Mouse (Mus musculus) midbrain, postnatal 0 days (tissue): ENCODE data around the gene Zan. TPM values are rescaled to one million over a fixed set of nuclear protein-coding genes. Genes with fewer than 3 reads are reported as not detected.

Experiments used
- ATAC-seq: fragments of 200-750 bp; cut with Nextera tagmentation; 2 replicates; pipeline ENCODE4 v1.8.0; 2017; ENCODE audit warnings: moderate number of reproducible peaks, mild to moderate bottlenecking, moderate TSS enrichment, moderate library complexity; ENCODE audit not compliant: low FRiP score
- DNase-seq: peaks from one replicate; pipeline ENCODE4 v3.0.0-alpha.2; 2015; ENCODE audit warnings: low spot score
- H3K27ac ChIP-seq: fragments of 300-500 bp; sonication (generic); 2 replicates; pipeline ENCODE4 v1.5.1; 2014; ENCODE audit warnings: low read depth, mild to moderate bottlenecking, low read length, mixed read lengths
- H3K27me3 ChIP-seq: fragments of 300-500 bp; sonication (generic); 2 replicates; pipeline ENCODE4 v1.6.1; 2014; ENCODE audit warnings: low read length, control low read depth, mixed read lengths; ENCODE audit not compliant: insufficient read depth
- H3K36me3 ChIP-seq: fragments of 300-500 bp; sonication (generic); 2 replicates; pipeline ENCODE4 v1.6.1; 2014; ENCODE audit warnings: low read length, control low read depth, mixed read lengths; ENCODE audit not compliant: insufficient read depth
- H3K4me1 ChIP-seq: fragments of 300-500 bp; sonication (generic); 2 replicates; pipeline ENCODE4 v1.6.1; 2014; ENCODE audit warnings: mild to moderate bottlenecking, control low read depth, antibody characterized with exemption, low read length, mixed read lengths; ENCODE audit not compliant: insufficient read depth
- H3K4me2 ChIP-seq: fragments of 300-500 bp; sonication (generic); 2 replicates; pipeline ENCODE4 v1.6.1; 2014; ENCODE audit warnings: low read depth, mild to moderate bottlenecking, low read length, mixed read lengths; ENCODE audit not compliant: poor library complexity, severe bottlenecking
- H3K4me3 ChIP-seq: fragments of 300-500 bp; sonication (generic); 2 replicates; pipeline ENCODE4 v1.5.1; 2014; ENCODE audit warnings: low read depth, mild to moderate bottlenecking, low read length, moderate library complexity
- H3K9ac ChIP-seq: fragments of 300-500 bp; sonication (generic); replicated peaks from 2 replicates; pipeline ENCODE4 v1.6.1; 2014; ENCODE audit warnings: mild to moderate bottlenecking, low read length, moderate library complexity, mixed read lengths; ENCODE audit not compliant: poor library complexity, severe bottlenecking
- H3K9me3 ChIP-seq: fragments of 300-500 bp; sonication (generic); 2 replicates; pipeline ENCODE4 v1.6.1; 2016; ENCODE audit warnings: low read length, control low read depth
- CTCF ChIP-seq: IDR thresholded peaks from 2 replicates; pipeline ENCODE4 v1.5.1; 2016; ENCODE audit warnings: antibody characterized with exemption, mild to moderate bottlenecking
- WGBS: fragments of 180-500 bp; shearing (Covaris S2); extraction: QIAGEN DNeasy Blood & Tissue Kit; methylation state at CpG from one replicate; pipeline ENCODE4 v1.1.7; 2014; 5-methylcytosine and 5-hydroxymethylcytosine counted together
- polyA plus RNA-seq: library from polyadenylated mRNA; unstranded; fragments of >200 nt; fragmentation: Nextera tagmentation; extraction: Ambion mirVana; gene quantifications from 2 replicates; pipeline ENCODE4 v1.2.1, GENCODE M21; 2015
- total RNA-seq: library from RNA; depleted of rRNA; stranded (reverse); fragments of >200 nt; gene quantifications from 2 replicates; pipeline ENCODE4 v1.2.3, GENCODE M21; 2014

The Zan gene
- total and polyA plus RNA-seq, 2 experiments from 2014 or later: 0.31 to 0.99 TPM

- TF ChIP-seq CTCF: no peak
- no peaks in the 10 kb centered on the region for H3K27me3 ChIP-seq
- ATAC-seq (no peak), DNase-seq (no peak)
- H3K36me3 ChIP-seq: peaks cover 93% of the 10 kb centered on the region
- H3K4me1 ChIP-seq: no peaks in the 10 kb centered on the region
- H3K4me2 ChIP-seq: no peak overlapping the region
- no peak overlapping the region for H3K9ac ChIP-seq
- no peaks in the 10 kb centered on the region for H3K9me3 ChIP-seq
- no peak overlapping the region for H3K4me3 ChIP-seq
- H3K27ac ChIP-seq: no peak overlapping the region
- 65% methylated on average over 11 of the region's 11 CpGs for WGBS
Observed at GRCm38 (mm10) chr5:137522711-137523110, 45.8 kb upstream of the Zan start.

- Histone ChIP-seq H3K4me1 (no peaks in the 10 kb centered on the region), H3K9ac (no peak overlapping the region), H3K4me2 (no peak overlapping the region), H3K27ac (no peak overlapping the region), H3K36me3 (peaks cover 87% of the 10 kb centered on the region), H3K27me3 (no peaks in the 10 kb centered on the region), H3K9me3 (no peaks in the 10 kb centered on the region), H3K4me3 (no peak overlapping the region)
- TF ChIP-seq CTCF: no peak
- 86% methylated on average over 9 of the region's 9 CpGs for WGBS
- DNase-seq (no peak), ATAC-seq (no peak)
Observed at GRCm38 (mm10) chr5:137521861-137522260, 45.0 kb upstream of the Zan start.

- Histone ChIP-seq H3K4me1 (no peaks in the 10 kb centered on the region), H3K9ac (no peak overlapping the region)
- TF ChIP-seq CTCF: no peak
Observed at GRCm38 (mm10) chr5:137519691-137520550, 43.1 kb upstream of the Zan start.

GRCm38 (mm10) chr5:137518436-137518835, 41.6 kb upstream of the Zan start, which contains the start of gene Gigyf1:
Gene Gigyf1, plus strand, starts transcription at chr5:137518548.
- WGBS: 69% methylated on average over 5 of the region's 5 CpGs
- H3K27me3 ChIP-seq: no peaks in the 10 kb centered on the region
- H3K27ac ChIP-seq: no peak within 1 kb of the TSS
- ATAC-seq (no peak), DNase-seq (no peak)
- no peak within 1 kb of the TSS for H3K9ac ChIP-seq
- 0 out of 2 replicates have a peak, but pooled peaks cover 2% of the 10 kb centered on the region for H3K4me1 ChIP-seq
- peaks cover 61% of the 10 kb centered on the region for H3K36me3 ChIP-seq
- TF ChIP-seq CTCF: peak; percentile 65
- H3K4me2 ChIP-seq: no peak within 1 kb of the TSS
- no peaks in the 10 kb centered on the region for H3K9me3 ChIP-seq
- H3K4me3 ChIP-seq: no peak within 1 kb of the TSS

More at GRCm38 (mm10) chr5:137519691-137520550, 43.1 kb upstream of the Zan start:
- no peaks in the 10 kb centered on the region for H3K27me3 ChIP-seq
- peaks cover 72% of the 10 kb centered on the region for H3K36me3 ChIP-seq
- no peak overlapping the region for H3K27ac ChIP-seq
- DNase-seq (no peak), ATAC-seq (no peak)
- H3K4me2 ChIP-seq: no peak overlapping the region
- WGBS: 90% methylated on average over 27 of the region's 27 CpGs
- no peaks in the 10 kb centered on the region for H3K9me3 ChIP-seq
- H3K4me3 ChIP-seq: no peak overlapping the region

GRCm38 (mm10) chr5:137514811-137515210, 37.9 kb upstream of the Zan start:
- H3K9ac ChIP-seq: no peak overlapping the region

More at GRCm38 (mm10) chr5:137514811-137515210, 37.9 kb upstream of the Zan start:
- Histone ChIP-seq H3K4me2 (no peak overlapping the region), H3K27me3 (no peaks in the 10 kb centered on the region), H3K9me3 (no peaks in the 10 kb centered on the region), H3K36me3 (peaks cover 25% of the 10 kb centered on the region), H3K4me1 (peaks cover 13% of the 10 kb centered on the region; the same call in 1 of the 2 replicates), H3K4me3 (no peak overlapping the region), H3K27ac (no peak overlapping the region)
- WGBS: 96% methylated on average over 3 of the region's 3 CpGs
- DNase-seq (no peak), ATAC-seq (no peak)
- TF ChIP-seq CTCF: no peak
